Mouse (Mus musculus): ENCODE results near the gene Tmcc2. TPM values are rescaled to one million over a fixed set of nuclear protein-coding genes. Genes with fewer than 3 reads are reported as not detected.

The Tmcc2 gene
- polyA plus RNA-seq, 1 experiment from 2014 or later: 9.9 TPM

Other genes starting within 250 kb of the Tmcc2 start
- gene Lemd1, start 199.8 kb downstream of the Tmcc2 start, polyA plus RNA-seq (2015; fragmentation: Nextera tagmentation; extraction: Ambion mirVana): 0.29 and 0.56 TPM in 2 replicates
- gene AC124108.1, start 199.8 kb downstream of the Tmcc2 start, polyA plus RNA-seq (2015; fragmentation: Nextera tagmentation; extraction: Ambion mirVana): 0.12 and 0.25 TPM in 2 replicates
- not detected in 2 replicates for gene Gm10188, start 161.5 kb downstream of the Tmcc2 start, polyA plus RNA-seq (2015; fragmentation: Nextera tagmentation; extraction: Ambion mirVana)
- 0.13 and 0.15 TPM in 2 replicates for gene Klhdc8a, start 92.7 kb downstream of the Tmcc2 start, polyA plus RNA-seq (2015; fragmentation: Nextera tagmentation; extraction: Ambion mirVana)
- 6.9 and 8.2 TPM in 2 replicates for gene Nuak2, start 75.2 kb downstream of the Tmcc2 start, polyA plus RNA-seq (2015; fragmentation: Nextera tagmentation; extraction: Ambion mirVana)
- gene Dstyk, start 26.3 kb upstream of the Tmcc2 start, polyA plus RNA-seq (2015; fragmentation: Nextera tagmentation; extraction: Ambion mirVana): 13.7 and 16.5 TPM in 2 replicates
- 40.1 and 41.5 TPM in 2 replicates for gene Rbbp5, start 86.1 kb upstream of the Tmcc2 start, polyA plus RNA-seq (2015; fragmentation: Nextera tagmentation; extraction: Ambion mirVana)
- gene Tmem81, start 114.9 kb upstream of the Tmcc2 start, polyA plus RNA-seq (2015; fragmentation: Nextera tagmentation; extraction: Ambion mirVana): 1.3 TPM in 2 replicates
- gene Cntn2, start 152.0 kb upstream of the Tmcc2 start, polyA plus RNA-seq (2015; fragmentation: Nextera tagmentation; extraction: Ambion mirVana): 0.20 and 0.35 TPM in 2 replicates